ENCODE assay signal across 8 mouse cellular contexts in genomic region chr7:103860855-103861254, GRCm38 (mm10). TPM values are rescaled to one million over a fixed set of nuclear protein-coding genes. Genes with fewer than 3 reads are reported as not detected.
DNase-seq lines count a peak whose midpoint lies in the region; ATAC-seq and TF ChIP-seq lines count a peak whose summit lies in the region.

No protein-coding gene starts in this region.

- no peaks in the 10 kb centered on the region for H3K27me3 ChIP-seq in kidney, embryonic 16.5 days (ENCODE audit: insufficient read depth, low read length)
- H3K27me3 ChIP-seq in G1E (ENCODE audit: insufficient read depth, low read length), result no peaks in the 10 kb centered on the region
- no peaks in the 10 kb centered on the region for H3K27me3 ChIP-seq in embryonic facial prominence, embryonic 11.5 days (ENCODE audit: control insufficient read depth, insufficient read depth, low read length)

- TF ChIP-seq CTCF in G1E (IDR thresholded peaks at IDR 0.05; ENCODE audit: low read depth, low read length), result no peak

- no peak overlapping the region for H3K4me3 ChIP-seq in kidney, embryonic 16.5 days (ENCODE audit: low read length)
- H3K4me3 ChIP-seq in G1E (ENCODE audit: low read depth, low read length), result no peak overlapping the region
- H3K4me3 ChIP-seq in embryonic facial prominence, embryonic 11.5 days (ENCODE audit: low read depth, low read length), result no peak overlapping the region

- H3K27ac ChIP-seq in kidney, embryonic 16.5 days (ENCODE audit: low read length), result no peak overlapping the region
- no peak overlapping the region for H3K27ac ChIP-seq in embryonic facial prominence, embryonic 11.5 days (replicated peaks; ENCODE audit: low read depth, low read length)

- H3K4me2 ChIP-seq in kidney, embryonic 16.5 days (replicated peaks; ENCODE audit: low read depth, low read length), result no peak overlapping the region
- no peak overlapping the region for H3K4me2 ChIP-seq in embryonic facial prominence, embryonic 11.5 days (ENCODE audit: low read depth, low read length)

- no peak for DNase-seq in kidney, adult 18-20 months
- DNase-seq in G1E (ENCODE audit: low spot score), result peak; percentile 40
- DNase-seq in embryonic facial prominence, embryonic 11.5 days (ENCODE audit: low spot score), result peak; percentile 35
- DNase-seq in hindlimb bud, embryonic 11.5 days (ENCODE audit: extremely low spot score, low read depth, low spot score), result peak; percentile 22
- peak; percentile 89 to 90 for DNase-seq in spleen, postnatal 4 days (ENCODE audit: low spot score in 2 of 2)
- DNase-seq in layer of hippocampus, adult 18-20 months (ENCODE audit: low spot score in 2 of 2), result no peak
- no peak for DNase-seq in cerebellum, adult 11-12 months

- WGBS in kidney, embryonic 16.5 days, result 57% methylated on average over 1 of the region's 1 CpGs
- WGBS in embryonic facial prominence, embryonic 11.5 days, result 52% methylated on average over 1 of the region's 1 CpGs

- H3K9ac ChIP-seq in kidney, embryonic 16.5 days (replicated peaks; ENCODE audit: low read length), result no peak overlapping the region
- H3K9ac ChIP-seq in embryonic facial prominence, embryonic 11.5 days (replicated peaks; ENCODE audit: low read length), result no peak overlapping the region

- H3K36me3 ChIP-seq in kidney, embryonic 16.5 days (ENCODE audit: insufficient read depth, low read length), result no peaks in the 10 kb centered on the region
- no peaks in the 10 kb centered on the region for H3K36me3 ChIP-seq in G1E (replicated peaks)
- H3K36me3 ChIP-seq in embryonic facial prominence, embryonic 11.5 days (replicated peaks; ENCODE audit: control insufficient read depth, insufficient read depth, low read depth, low read length), result no peaks in the 10 kb centered on the region

- peak; percentile 67 for ATAC-seq in kidney, embryonic 16.5 days (ENCODE audit: low FRiP score, low TSS enrichment)
- ATAC-seq in G1E (ENCODE audit: extremely low read depth, insufficient number of reproducible peaks, low FRiP score, poor library complexity, severe bottlenecking), result peak; percentile 83
- ATAC-seq in embryonic facial prominence, embryonic 11.5 days (replicated peaks; ENCODE audit: insufficient number of reproducible peaks, low FRiP score, low TSS enrichment, low read depth), result no peak

- H3K9me3 ChIP-seq in kidney, embryonic 16.5 days (ENCODE audit: low read length), result no peaks in the 10 kb centered on the region
- no peaks in the 10 kb centered on the region for H3K9me3 ChIP-seq in G1E (replicated peaks)
- H3K9me3 ChIP-seq in embryonic facial prominence, embryonic 11.5 days (replicated peaks; ENCODE audit: control insufficient read depth, low read length), result no peaks in the 10 kb centered on the region

- no peaks in the 10 kb centered on the region for H3K4me1 ChIP-seq in kidney, embryonic 16.5 days (ENCODE audit: insufficient read depth, low read length)
- H3K4me1 ChIP-seq in G1E (ENCODE audit: insufficient read depth, low read depth, low read length), result peaks cover 45% of the 10 kb centered on the region
- no peaks in the 10 kb centered on the region for H3K4me1 ChIP-seq in embryonic facial prominence, embryonic 11.5 days (ENCODE audit: control insufficient read depth, insufficient read depth, low read length)

RNA-seq across cellular contexts. Expression of gene Hbb-y, which starts 7.8 kb away (rescaled TPM):
- polyA plus RNA-seq in kidney, embryonic 16.5 days (2015; fragmentation: Nextera tagmentation; extraction: Ambion mirVana), result 50.5 and 57.1 TPM in 2 replicates
- total RNA-seq in G1E (2014; fragmentation: Nextera tagmentation) (not detected in 2 replicates), G1E (2017) (not detected in 2 replicates)
- not detected in 2 replicates for polyA plus RNA-seq in G1E (2012)
- polyA plus RNA-seq in embryonic facial prominence, embryonic 11.5 days (2014; fragmentation: Nextera tagmentation; extraction: Ambion mirVana), result 9,508 and 10,275 TPM in 2 replicates
- total RNA-seq in layer of hippocampus, adult 18-20 months (2021), result not detected

RNA-seq across cellular contexts. Expression of gene Hbb-bh1, which starts 17.9 kb away (rescaled TPM):
- polyA plus RNA-seq in kidney, embryonic 16.5 days (2015; fragmentation: Nextera tagmentation; extraction: Ambion mirVana), result 0.92 and 1.9 TPM in 2 replicates
- total RNA-seq in G1E (2014; fragmentation: Nextera tagmentation) (1.6 TPM in 1 of 2 replicates, not detected in the other), G1E (2017) (0.41 TPM in 1 of 2 replicates, not detected in the other)
- polyA plus RNA-seq in G1E (2012), result not detected in 2 replicates
- 2,335 TPM in 2 replicates for polyA plus RNA-seq in embryonic facial prominence, embryonic 11.5 days (2014; fragmentation: Nextera tagmentation; extraction: Ambion mirVana)
- total RNA-seq in layer of hippocampus, adult 18-20 months (2021), result not detected

RNA-seq across cellular contexts. Expression of gene Hbb-bh2, which starts 20.5 kb away (rescaled TPM):
- polyA plus RNA-seq in kidney, embryonic 16.5 days (2015; fragmentation: Nextera tagmentation; extraction: Ambion mirVana), result not detected in 2 replicates
- total RNA-seq in G1E (2014; fragmentation: Nextera tagmentation), result not detected in 2 replicates
- total RNA-seq in G1E (2017), result not detected in 2 replicates
- not detected in 2 replicates for polyA plus RNA-seq in G1E (2012)
- not detected in 2 replicates for polyA plus RNA-seq in embryonic facial prominence, embryonic 11.5 days (2014; fragmentation: Nextera tagmentation; extraction: Ambion mirVana)
- not detected for total RNA-seq in layer of hippocampus, adult 18-20 months (2021)

RNA-seq across cellular contexts. Expression of gene Olfr66, which starts 25.2 kb away (rescaled TPM):
- not detected in 2 replicates for polyA plus RNA-seq in kidney, embryonic 16.5 days (2015; fragmentation: Nextera tagmentation; extraction: Ambion mirVana)
- total RNA-seq in G1E (2014; fragmentation: Nextera tagmentation), result not detected in 2 replicates
- total RNA-seq in G1E (2017), result 0.12 TPM in 1 of 2 replicates, not detected in the other
- polyA plus RNA-seq in G1E (2012), result not detected in 2 replicates
- polyA plus RNA-seq in embryonic facial prominence, embryonic 11.5 days (2014; fragmentation: Nextera tagmentation; extraction: Ambion mirVana), result not detected in 2 replicates
- total RNA-seq in layer of hippocampus, adult 18-20 months (2021), result not detected

RNA-seq across cellular contexts. Expression of gene Hbb-bs, which starts 33.0 kb away (rescaled TPM):
- polyA plus RNA-seq in kidney, embryonic 16.5 days (2015; fragmentation: Nextera tagmentation; extraction: Ambion mirVana), result 7,235 and 7,674 TPM in 2 replicates
- 153 and 3,173 TPM in 2 replicates for total RNA-seq in G1E (2014; fragmentation: Nextera tagmentation)
- 10.4 and 23.5 TPM in 2 replicates for total RNA-seq in G1E (2017)
- polyA plus RNA-seq in G1E (2012), result 137 and 158 TPM in 2 replicates
- polyA plus RNA-seq in embryonic facial prominence, embryonic 11.5 days (2014; fragmentation: Nextera tagmentation; extraction: Ambion mirVana), result 224 and 252 TPM in 2 replicates
- 100 to 1,000 TPM; 267 to 283 TPM for total RNA-seq in layer of hippocampus, adult 18-20 months (2021)

Comparison
In these comparisons a context has a peak if more than half of its experiments do, and no peak if none do; other contexts are left out.
1. DNase-seq: peak in G1E (single experiment), embryonic facial prominence, embryonic 11.5 days (single experiment), hindlimb bud, embryonic 11.5 days (single experiment) and spleen, postnatal 4 days (2 of 2); none in kidney, adult 18-20 months (single experiment), layer of hippocampus, adult 18-20 months (0 of 2) and cerebellum, adult 11-12 months (single experiment).
2. RNA of gene Hbb-y, which starts 7.8 kb away (polyA plus RNA-seq): 9,508 to 10,275 TPM in embryonic facial prominence, embryonic 11.5 days; 50.5 to 57.1 TPM in kidney, embryonic 16.5 days and not detected in G1E; every median in the first group is over 100 times any median in the second.
3. RNA of gene Hbb-bh1, which starts 17.9 kb away (polyA plus RNA-seq): 2,335 TPM in embryonic facial prominence, embryonic 11.5 days; 0.92 to 1.9 TPM in kidney, embryonic 16.5 days and not detected in G1E; every median in the first group is over 100 times any median in the second.